Mouse (Mus musculus): Measurements from ENCODE around the gene Polr3c. TPM values are rescaled to one million over a fixed set of nuclear protein-coding genes. Genes with fewer than 3 reads are reported as not detected.
"Not testable (repeated sequence)": the region's sequence is repeated elsewhere in the genome, so short reads cannot be mapped to it uniquely, and the experiment has no call there.

The Polr3c gene
- polyA plus RNA-seq, 1 experiment from 2014 or later = 32.5 TPM

- ATAC-seq (ENCODE audit: low FRiP score) = no peak
- Histone ChIP-seq H3K4me3 (no peak overlapping the region), H3K4me1 (replicated peaks) (peaks cover 8% of the 10 kb centered on the region), H3K27ac (no peak overlapping the region), H3K4me2 (no peak overlapping the region), H3K27me3 (peaks cover 20% of the 10 kb centered on the region), H3K9ac (no peak overlapping the region), H3K9me3 (no peaks in the 10 kb centered on the region), H3K36me3 (no peaks in the 10 kb centered on the region)
- 95% methylated on average over 5 of the region's 5 CpGs for WGBS
Measured at GRCm38 (mm10) chr3:96668424-96669067, 58.9 kb downstream of the Polr3c start.

GRCm38 (mm10) chr3:96667316-96667715 lies 60.1 kb downstream of the Polr3c start:
- 49% methylated on average over 1 of the region's 1 CpGs for WGBS
- Histone ChIP-seq H3K9ac (no peak overlapping the region), H3K27me3 (peaks cover 17% of the 10 kb centered on the region), H3K4me2 (no peak overlapping the region), H3K4me1 (replicated peaks) (peaks cover 16% of the 10 kb centered on the region), H3K9me3 (no peaks in the 10 kb centered on the region), H3K36me3 (no peaks in the 10 kb centered on the region), H3K4me3 (no peak overlapping the region), H3K27ac (no peak overlapping the region)
- no peak for ATAC-seq (ENCODE audit: low FRiP score)

DNA sequence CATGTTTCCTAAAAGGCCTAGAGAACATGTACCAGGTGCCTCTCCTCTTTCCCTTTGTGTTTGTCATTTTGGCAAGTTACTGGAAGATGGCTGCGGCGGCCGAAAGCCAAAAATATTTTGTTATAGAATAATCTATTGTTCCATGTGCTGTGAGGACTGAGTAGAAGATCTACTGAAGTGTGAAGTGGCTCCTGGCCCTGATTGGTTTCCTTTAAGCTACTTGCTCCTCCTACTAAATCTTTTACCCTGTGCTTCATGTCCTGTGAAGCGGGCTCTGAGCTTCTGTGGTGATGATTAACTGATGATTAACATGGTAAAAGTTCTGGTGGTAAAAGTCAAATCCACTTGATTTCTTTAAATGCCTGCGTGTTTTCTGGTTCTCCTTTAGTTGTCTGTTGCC lies 60.5 kb downstream of the Polr3c start:
- no peak for ATAC-seq (ENCODE audit: low FRiP score)
- Histone ChIP-seq H3K4me2 (no peak overlapping the region), H3K4me3 (no peak overlapping the region), H3K9me3 (no peaks in the 10 kb centered on the region), H3K4me1 (replicated peaks) (peaks cover 16% of the 10 kb centered on the region), H3K9ac (no peak overlapping the region), H3K36me3 (no peaks in the 10 kb centered on the region), H3K27ac (no peak overlapping the region), H3K27me3 (peaks cover 17% of the 10 kb centered on the region)
- 94% methylated on average over 5 of the region's 5 CpGs for WGBS

DNA sequence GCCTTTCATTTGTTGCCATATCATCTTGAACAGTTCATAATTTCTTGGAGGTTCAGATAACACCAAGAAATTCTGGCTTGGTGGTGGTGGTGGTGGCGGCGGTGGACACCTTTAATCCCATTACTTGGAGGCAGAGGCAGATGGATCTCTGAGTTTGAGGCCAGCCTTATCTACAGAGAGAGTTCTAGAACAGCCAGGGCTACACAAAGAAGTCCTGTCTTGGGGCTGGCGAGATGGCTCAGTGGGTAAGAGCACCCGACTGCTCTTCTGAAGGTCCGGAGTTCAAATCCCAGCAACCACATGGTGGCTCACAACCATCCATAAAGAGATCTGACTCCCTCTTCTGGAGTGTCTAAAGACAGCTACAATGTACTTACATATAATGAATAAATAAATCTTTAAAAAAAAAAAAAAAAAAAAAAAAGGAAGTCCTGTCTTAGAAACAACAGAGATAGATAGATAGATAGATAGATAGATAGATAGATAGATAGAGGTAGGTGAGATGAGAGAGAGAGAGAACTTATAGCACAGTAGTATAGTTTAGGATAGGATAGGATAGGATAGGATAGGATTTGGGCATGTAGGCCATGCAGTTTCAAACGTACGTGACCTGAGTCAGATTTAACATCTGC lies 61.6 kb downstream of the Polr3c start:
- not testable (repeated sequence) for H3K27me3 ChIP-seq; H3K9ac ChIP-seq; ATAC-seq (ENCODE audit: low FRiP score); H3K36me3 ChIP-seq; H3K9me3 ChIP-seq; H3K27ac ChIP-seq; H3K4me3 ChIP-seq; H3K4me2 ChIP-seq
- WGBS = 87% methylated on average over 7 of the region's 7 CpGs
- peaks cover 16% of the 10 kb centered on the region for H3K4me1 ChIP-seq (replicated peaks)

GRCm38 (mm10) chr3:96663432-96664239 lies 63.8 kb downstream of the Polr3c start:
- no peaks in the 10 kb centered on the region for H3K9me3 ChIP-seq
- peak; percentile 86 for ATAC-seq (ENCODE audit: low FRiP score)
- H3K27me3 ChIP-seq = no peaks in the 10 kb centered on the region
- H3K36me3 ChIP-seq = no peaks in the 10 kb centered on the region
- H3K9ac ChIP-seq = peak overlapping the region; percentile 62; the same call in 1 of the 2 replicates
- peak overlapping the region; percentile 23 for H3K27ac ChIP-seq
- H3K4me3 ChIP-seq = peak overlapping the region; percentile 33
- peak overlapping the region; percentile 56 for H3K4me2 ChIP-seq
- H3K4me1 ChIP-seq (replicated peaks) = peaks cover 14% of the 10 kb centered on the region
- WGBS = 6% methylated on average over 18 of the region's 18 CpGs

DNA sequence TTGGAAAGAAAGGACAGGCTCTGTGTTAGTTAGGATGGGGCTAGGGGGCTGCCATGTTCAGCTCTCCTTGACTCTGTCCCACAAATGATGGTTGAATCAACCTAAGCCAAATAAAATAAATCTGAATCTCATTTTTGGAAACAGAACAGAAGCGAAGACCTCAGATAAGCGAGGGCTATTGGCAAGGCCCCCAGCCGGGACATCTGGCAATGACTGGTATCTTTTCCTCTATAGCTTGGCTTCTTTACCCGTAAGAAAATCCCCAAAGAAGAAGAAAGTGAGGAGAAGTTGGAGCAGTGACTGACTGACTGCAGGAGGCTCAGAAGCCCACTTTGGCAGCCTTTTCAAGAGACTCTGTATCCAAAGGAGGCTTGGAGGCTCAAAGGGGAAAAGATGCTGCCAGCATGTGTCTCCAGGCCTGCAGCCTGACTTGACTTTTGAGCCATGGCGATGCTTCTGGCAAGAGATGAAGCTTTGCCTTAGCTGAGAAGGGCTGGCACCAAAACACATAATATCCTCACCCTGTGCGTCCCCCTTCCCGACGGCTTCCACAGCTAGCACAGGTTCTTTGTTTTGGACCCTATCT lies 64.6 kb downstream of the Polr3c start:
- ATAC-seq (ENCODE audit: low FRiP score) = no peak
- no peaks in the 10 kb centered on the region for H3K27me3 ChIP-seq
- peaks cover 14% of the 10 kb centered on the region for H3K4me1 ChIP-seq (replicated peaks)
- H3K9ac ChIP-seq = peak overlapping the region; percentile 62; the same call in 1 of the 2 replicates
- peak overlapping the region; percentile 23; the same call in 1 of the 2 replicates for H3K27ac ChIP-seq
- WGBS = 55% methylated on average over 8 of the region's 8 CpGs
- no peaks in the 10 kb centered on the region for H3K36me3 ChIP-seq
- H3K4me2 ChIP-seq = peak overlapping the region; percentile 56
- H3K9me3 ChIP-seq = no peaks in the 10 kb centered on the region
- H3K4me3 ChIP-seq = peak overlapping the region; percentile 33

Other genes with a start within 250 kb of the Polr3c start
- 0.89 and 0.92 TPM in 2 replicates for gene Hfe2, start 202.5 kb downstream of the Polr3c start, polyA plus RNA-seq (2015; fragmentation: Nextera tagmentation; extraction: Ambion mirVana)
- 60.5 and 67.6 TPM in 2 replicates for gene Txnip, start 169.7 kb downstream of the Polr3c start, polyA plus RNA-seq (2015; fragmentation: Nextera tagmentation; extraction: Ambion mirVana)
- 1.2 and 1.6 TPM in 2 replicates for gene Gm16253, start 150.6 kb downstream of the Polr3c start, polyA plus RNA-seq (2015; fragmentation: Nextera tagmentation; extraction: Ambion mirVana)
- 38.3 and 39.3 TPM in 2 replicates for gene Polr3gl, start 133.4 kb downstream of the Polr3c start, polyA plus RNA-seq (2015; fragmentation: Nextera tagmentation; extraction: Ambion mirVana)
- 9.7 and 10.5 TPM in 2 replicates for gene Ankrd34a, start 131.0 kb downstream of the Polr3c start, polyA plus RNA-seq (2015; fragmentation: Nextera tagmentation; extraction: Ambion mirVana)
- 6.8 and 7.3 TPM in 2 replicates for gene Lix1l, start 126.5 kb downstream of the Polr3c start, polyA plus RNA-seq (2015; fragmentation: Nextera tagmentation; extraction: Ambion mirVana)
- 123 and 129 TPM in 2 replicates for gene Rbm8a, start 97.7 kb downstream of the Polr3c start, polyA plus RNA-seq (2015; fragmentation: Nextera tagmentation; extraction: Ambion mirVana)
- gene Pex11b, start 92.3 kb downstream of the Polr3c start, polyA plus RNA-seq (2015; fragmentation: Nextera tagmentation; extraction: Ambion mirVana) = 49.0 and 50.2 TPM in 2 replicates
- gene Gm42957, start 92.2 kb downstream of the Polr3c start, polyA plus RNA-seq (2015; fragmentation: Nextera tagmentation; extraction: Ambion mirVana) = 0.05 and 0.12 TPM in 2 replicates
- gene Itga10, start 82.0 kb downstream of the Polr3c start, polyA plus RNA-seq (2015; fragmentation: Nextera tagmentation; extraction: Ambion mirVana) = 0.82 and 0.91 TPM in 2 replicates
- gene Ankrd35, start 57.5 kb downstream of the Polr3c start, polyA plus RNA-seq (2015; fragmentation: Nextera tagmentation; extraction: Ambion mirVana) = 0.84 and 0.89 TPM in 2 replicates
- 33.7 and 33.8 TPM in 2 replicates for gene Pias3, start 31.2 kb downstream of the Polr3c start, polyA plus RNA-seq (2015; fragmentation: Nextera tagmentation; extraction: Ambion mirVana)
- gene Nudt17, start 19.1 kb downstream of the Polr3c start, polyA plus RNA-seq (2015; fragmentation: Nextera tagmentation; extraction: Ambion mirVana) = 14.0 and 19.2 TPM in 2 replicates
- 70.3 and 72.4 TPM in 2 replicates for gene Rnf115, start within 50 bp of the Polr3c start, polyA plus RNA-seq (2015; fragmentation: Nextera tagmentation; extraction: Ambion mirVana)
- gene Pdzk1, start 101.7 kb upstream of the Polr3c start, polyA plus RNA-seq (2015; fragmentation: Nextera tagmentation; extraction: Ambion mirVana) = not detected in 2 replicates
- 0.19 and 0.30 TPM in 2 replicates for gene Cd160, start 101.7 kb upstream of the Polr3c start, polyA plus RNA-seq (2015; fragmentation: Nextera tagmentation; extraction: Ambion mirVana)
- 3.7 and 4.8 TPM in 2 replicates for gene Gja5, start 177.1 kb upstream of the Polr3c start, polyA plus RNA-seq (2015; fragmentation: Nextera tagmentation; extraction: Ambion mirVana)
- 38.3 and 40.7 TPM in 2 replicates for gene Gpr89, start 177.7 kb upstream of the Polr3c start, polyA plus RNA-seq (2015; fragmentation: Nextera tagmentation; extraction: Ambion mirVana)
- 0.04 TPM in 2 replicates for gene Gja8, start 198.4 kb upstream of the Polr3c start, polyA plus RNA-seq (2015; fragmentation: Nextera tagmentation; extraction: Ambion mirVana)